Mouse (Mus musculus): ENCODE results near the gene Hivep1.

GRCm38 (mm10) chr13:42121777-42122682 lies 70.2 kb downstream of the Hivep1 start:
- TF ChIP-seq CTCF (IDR thresholded peaks at IDR 0.05; ENCODE audit: low read depth, low read length) (no peak), POLR2A (IDR thresholded peaks at IDR 0.05; ENCODE audit: borderline replicate concordance, low read depth, low read length) (no peak)

Measured in bone marrow macrophage, adult 2 months (primary cell).